Mouse (Mus musculus) erythroblast, embryonic 14.5 days (primary cell): ENCODE results near the gene Ifnar2.

ENCODE experiments used
- GATA1 ChIP-seq: IDR thresholded peaks from 2 replicates; pipeline ENCODE4 v1.6.1; 2012; ENCODE audit warnings: low read length, inconsistent platforms, mixed read lengths
- TAL1 ChIP-seq: IDR thresholded peaks from 3 replicates; pipeline ENCODE4 v1.6.1; 2012; ENCODE audit warnings: low read length, inconsistent platforms, mixed read lengths

- TF ChIP-seq GATA1, result no peak
- no peak for TF ChIP-seq TAL1
Measured at GRCm38 (mm10) chr16:91404187-91404586, 31.6 kb downstream of the Ifnar2 start.
